Mouse (Mus musculus): ENCODE data around the gene Pole3.
A peak's percentile ranks its signal among the peaks of the same experiment; 100 is the strongest.
"Not testable (repeated sequence)": the region's sequence is repeated elsewhere in the genome, so short reads cannot be mapped to it uniquely, and the experiment has no call there.

Pole3 gene

GRCm38 (mm10) chr4:62485450-62486161 is 39.3 kb downstream of the Pole3 start:
- DNase-seq, result peak in 1 of 2 experiments; percentile 62

- no peak for DNase-seq
Observed at GRCm38 (mm10) chr4:62484928-62485327, 39.9 kb downstream of the Pole3 start.

- no peak for DNase-seq
Observed at GRCm38 (mm10) chr4:62480709-62481605, 43.9 kb downstream of the Pole3 start.

- DNase-seq, result peak; percentile 39 to 62
Observed at GRCm38 (mm10) chr4:62479937-62480708, 44.7 kb downstream of the Pole3 start, which contains the start of gene Bspry. Bspry (plus strand) TSS chr4:62480053.

GRCm38 (mm10) chr4:62479593-62479936 is 45.3 kb downstream of the Pole3 start:
- DNase-seq, result not testable (repeated sequence)

- no peak for DNase-seq
Observed at GRCm38 (mm10) chr4:62477542-62478244, 47.2 kb downstream of the Pole3 start.

- no peak for DNase-seq
Observed at GRCm38 (mm10) chr4:62475793-62476192, 49.1 kb downstream of the Pole3 start.

- no peak for DNase-seq
Observed at GRCm38 (mm10) chr4:62475131-62475530, 49.7 kb downstream of the Pole3 start.
